Mouse (Mus musculus) liver, embryonic 14.5 days (tissue): ENCODE data around the gene Slc38a1.

Source experiments
- CTCF ChIP-seq: IDR thresholded peaks from 2 replicates; pipeline ENCODE4 v1.5.1; 2016; ENCODE audit warnings: antibody characterized with exemption, low read depth, control low read depth
- EP300 ChIP-seq: IDR thresholded peaks from 2 replicates; pipeline ENCODE4 v1.6.1; 2016; ENCODE audit warnings: antibody characterized with exemption, low read depth

- TF ChIP-seq CTCF = no peak
- TF ChIP-seq EP300 = no peak
Observed at GRCm38 (mm10) chr15:96653011-96653410, 10.3 kb upstream of the Slc38a1 start.
